In the genomic region with DNA sequence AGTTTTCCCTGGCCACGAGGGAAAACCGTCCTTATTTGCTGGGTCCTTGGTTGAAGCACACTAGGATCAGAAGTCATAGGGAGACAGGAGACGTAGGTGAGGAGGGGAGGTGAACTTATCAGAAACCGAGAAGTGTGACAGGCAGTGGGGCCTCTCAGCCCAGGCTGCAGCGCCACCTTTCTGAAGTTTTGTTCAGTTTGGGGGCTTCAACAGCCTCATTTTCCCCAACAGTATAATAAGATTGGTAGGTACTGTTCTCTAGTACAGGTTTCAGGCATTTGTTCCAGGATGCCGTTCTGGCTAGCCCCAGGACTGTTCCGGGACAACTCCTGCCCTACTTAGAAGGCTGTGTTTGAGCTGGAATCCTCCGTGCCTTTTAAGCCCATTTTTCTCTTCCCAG, we compare ENCODE assay signal across 8 mouse cellular contexts. TPM values are rescaled to one million over a fixed set of nuclear protein-coding genes. Genes with fewer than 3 reads are reported as not detected.
A peak's percentile ranks its signal among the peaks of the same experiment; 100 is the strongest.
DNase-seq lines count a peak whose midpoint lies in the region; ATAC-seq and TF ChIP-seq lines count a peak whose summit lies in the region.

No protein-coding gene starts in this region.

- peak overlapping the region; percentile 91 for H3K4me2 ChIP-seq in hindbrain, postnatal 0 days (ENCODE audit: low read depth, low read length)

- no peaks in the 10 kb centered on the region; the same call in 1 of the 2 replicates for H3K27me3 ChIP-seq in heart, embryonic 10.5 days (ENCODE audit: insufficient read depth, poor library complexity, severe bottlenecking)
- H3K27me3 ChIP-seq in MEL (ENCODE audit: control insufficient read depth in 1 of 2, insufficient read depth in 2 of 2, low read length in 2 of 2): no peaks in the 10 kb centered on the region; a peak in 1 of 4 replicates
- no peaks in the 10 kb centered on the region for H3K27me3 ChIP-seq in hindbrain, postnatal 0 days (ENCODE audit: insufficient read depth, low read length)

- peaks cover 10% of the 10 kb centered on the region for H3K79me2 ChIP-seq in MEL (ENCODE audit: control insufficient read depth, insufficient read depth, low read length, poor library complexity)

- peak overlapping the region; percentile 92 for H3K9ac ChIP-seq in MEL (ENCODE audit: control insufficient read depth, low read depth, low read length, poor library complexity, severe bottlenecking)
- H3K9ac ChIP-seq in hindbrain, postnatal 0 days (replicated peaks; ENCODE audit: low read length): peak overlapping the region; percentile 83

- peak overlapping the region; percentile 92 for H3K27ac ChIP-seq in heart, embryonic 10.5 days
- H3K27ac ChIP-seq in MEL (ENCODE audit: control insufficient read depth, low read depth, low read length): peak overlapping the region; percentile 87
- peak overlapping the region; percentile 86 for H3K27ac ChIP-seq in embryonic fibroblast, embryonic 13.5 days (ENCODE audit: insufficient read depth, low read length)
- peak overlapping the region; percentile 90 for H3K27ac ChIP-seq in hindbrain, postnatal 0 days

- TF ChIP-seq POLR2A in MEL (IDR thresholded peaks at IDR 0.05; ENCODE audit: control insufficient read depth in 1 of 2, insufficient read depth in 1 of 2, low read depth in 1 of 2, low read length in 2 of 2, poor library complexity in 1 of 2): no peak
- no peak for TF ChIP-seq POLR2A in embryonic fibroblast, embryonic 13.5 days (IDR thresholded peaks at IDR 0.05; ENCODE audit: low read depth, low read length)
- TF ChIP-seq POLR2A in lung, adult 2 months (IDR thresholded peaks at IDR 0.05; ENCODE audit: borderline replicate concordance, extremely low read depth, low read depth, low read length): no peak

- no peak for ATAC-seq in hindbrain, postnatal 0 days
- no peak for ATAC-seq in granulocyte monocyte progenitor cell, adult 5-6 weeks (replicated peaks; ENCODE audit: poor library complexity, severe bottlenecking)

- peak overlapping the region; percentile 95 for H3K4me3 ChIP-seq in heart, embryonic 10.5 days
- H3K4me3 ChIP-seq in MEL (ENCODE audit: control insufficient read depth in 1 of 2, insufficient read depth in 1 of 2, low read depth in 2 of 2, low read length in 2 of 2): peak overlapping the region; percentile 74 to 83
- peak overlapping the region; percentile 86 for H3K4me3 ChIP-seq in embryonic fibroblast, embryonic 13.5 days (ENCODE audit: insufficient read depth, low read length)
- H3K4me3 ChIP-seq in hindbrain, postnatal 0 days (ENCODE audit: low read length): peak overlapping the region; percentile 93
- H3K4me3 ChIP-seq in lung, adult 2 months (replicated peaks; ENCODE audit: extremely low read depth, low read depth, low read length): peak overlapping the region; percentile 63

- peaks cover 20% of the 10 kb centered on the region for H3K36me3 ChIP-seq in heart, embryonic 10.5 days
- H3K36me3 ChIP-seq in MEL (ENCODE audit: control insufficient read depth in 1 of 2, insufficient read depth in 2 of 2, low read length in 2 of 2): no peaks in the 10 kb centered on the region
- H3K36me3 ChIP-seq in hindbrain, postnatal 0 days (ENCODE audit: insufficient read depth, low read length): no peaks in the 10 kb centered on the region

- 3% methylated on average over 8 of the region's 8 CpGs for WGBS in heart, embryonic 10.5 days
- WGBS in hindbrain, postnatal 0 days: 3% methylated on average over 8 of the region's 8 CpGs
- WGBS in lung, adult 2 months: 2% methylated on average over 8 of the region's 8 CpGs

- peak; percentile 43 to 75 (median 70) for TF ChIP-seq CTCF in MEL (IDR thresholded peaks at IDR 0.05 in 2 of 3, conservative IDR thresholded peaks at IDR 0.05 in 1 of 3; ENCODE audit: control insufficient read depth in 1 of 3, insufficient read depth in 1 of 3, low read depth in 2 of 3, low read length in 3 of 3, poor library complexity in 1 of 3, severe bottlenecking in 1 of 3)
- peak; percentile 50; the same call in 1 of the 2 replicates for TF ChIP-seq CTCF in embryonic fibroblast, embryonic 13.5 days (IDR thresholded peaks at IDR 0.05; ENCODE audit: borderline replicate concordance, insufficient read depth, low read length)
- TF ChIP-seq CTCF in hindbrain, postnatal 0 days (IDR thresholded peaks at IDR 0.05; ENCODE audit: low read depth): peak; percentile 65
- TF ChIP-seq CTCF in lung, adult 2 months (IDR thresholded peaks at IDR 0.05; ENCODE audit: insufficient read depth, low read length): peak; percentile 23; the same call in 1 of the 2 replicates

- TF ChIP-seq EP300 in MEL (IDR thresholded peaks at IDR 0.05; ENCODE audit: low read depth in 1 of 2, low read length in 2 of 2): peak in 1 of 2 experiments; percentile 33; a peak in 1 of 4 replicates

- H3K9me3 ChIP-seq in heart, embryonic 10.5 days: no peaks in the 10 kb centered on the region
- H3K9me3 ChIP-seq in MEL (replicated peaks; ENCODE audit: insufficient read depth, low read length): no peaks in the 10 kb centered on the region
- H3K9me3 ChIP-seq in hindbrain, postnatal 0 days (ENCODE audit: low read length): no peaks in the 10 kb centered on the region

- peak; percentile 82 for DNase-seq in heart, embryonic 10.5 days (ENCODE audit: low spot score)
- DNase-seq in heart, adult 11 months: no peak
- peak; percentile 85 for DNase-seq in MEL (ENCODE audit: low read depth, low spot score)
- DNase-seq in hindbrain, postnatal 0 days (ENCODE audit: low spot score): peak; percentile 60
- no peak for DNase-seq in lung, adult 2 months
- peak; percentile 51 for DNase-seq in retina, postnatal 1 day

- peak; percentile 63 for TF ChIP-seq RAD21 in MEL (IDR thresholded peaks at IDR 0.05; ENCODE audit: low read depth, low read length)

- H3K4me1 ChIP-seq in heart, embryonic 10.5 days: peaks cover 22% of the 10 kb centered on the region
- H3K4me1 ChIP-seq in MEL (ENCODE audit: control insufficient read depth in 1 of 2, insufficient read depth in 2 of 2, low read length in 2 of 2): peaks cover 0 to 7% of the 10 kb centered on the region in 2 experiments; a peak in 1 of 4 replicates
- H3K4me1 ChIP-seq in embryonic fibroblast, embryonic 13.5 days (ENCODE audit: control insufficient read depth, insufficient read depth, low read length): peaks cover 7% of the 10 kb centered on the region
- peaks cover 8% of the 10 kb centered on the region; the same call in 1 of the 2 replicates for H3K4me1 ChIP-seq in hindbrain, postnatal 0 days (ENCODE audit: insufficient read depth, low read length)
- peaks cover 5% of the 10 kb centered on the region for H3K4me1 ChIP-seq in lung, adult 2 months (ENCODE audit: control insufficient read depth, insufficient read depth, low read length)

RNA-seq across cellular contexts. Expression of a gene that starts 0.7 kb away (rescaled TPM):
- polyA plus RNA-seq in heart, embryonic 10.5 days (2016; fragmentation: Nextera tagmentation; extraction: Ambion mirVana): 34.4 and 46.6 TPM in 2 replicates
- 30.4 and 33.3 TPM in 2 replicates for total RNA-seq in MEL (2012; rRNA removed)
- 100 to 1,000 TPM in 1 of 2 experiments, 10 to 100 TPM in 1; 47.0 to 396 TPM for polyA plus RNA-seq in MEL (2012; ENCODE audit: insufficient read depth in 1 of 2, insufficient read length in 2 of 2, low read depth in 1 of 2, low replicate concordance in 2 of 2, missing spikeins in 1 of 2)
- polyA plus RNA-seq in embryonic fibroblast, embryonic 13.5 days (2011; ENCODE audit: insufficient read length, low read depth, missing spikeins): 14.3 and 18.0 TPM in 2 replicates
- 41.3 and 45.5 TPM in 2 replicates for total RNA-seq in hindbrain, postnatal 0 days (2014; rRNA removed)
- polyA plus RNA-seq in hindbrain, postnatal 0 days (2015; fragmentation: Nextera tagmentation; extraction: Ambion mirVana): 55.6 and 57.0 TPM in 2 replicates
- polyA plus RNA-seq in lung, adult 2 months (2012; rRNA removed): 14.7 and 23.8 TPM in 2 replicates
- total RNA-seq in granulocyte monocyte progenitor cell, adult 5-6 weeks (2014; fragmentation: Nextera tagmentation): 17.8 and 32.2 TPM in 2 replicates
- total RNA-seq in granulocyte monocyte progenitor cell, adult 5-6 weeks (2017): 15.2 and 23.4 TPM in 2 replicates

RNA-seq across cellular contexts. Expression of a gene that starts 6.9 kb away (rescaled TPM):
- not detected in 2 replicates for polyA plus RNA-seq in heart, embryonic 10.5 days (2016; fragmentation: Nextera tagmentation; extraction: Ambion mirVana)
- total RNA-seq in MEL (2012; rRNA removed): not detected in 2 replicates
- polyA plus RNA-seq in MEL (2012; ENCODE audit: insufficient read depth in 1 of 2, insufficient read length in 2 of 2, low read depth in 1 of 2, low replicate concordance in 2 of 2, missing spikeins in 1 of 2): not detected
- polyA plus RNA-seq in embryonic fibroblast, embryonic 13.5 days (2011; ENCODE audit: insufficient read length, low read depth, missing spikeins): not detected in 2 replicates
- total RNA-seq in hindbrain, postnatal 0 days (2014; rRNA removed): 0.31 and 0.58 TPM in 2 replicates
- polyA plus RNA-seq in hindbrain, postnatal 0 days (2015; fragmentation: Nextera tagmentation; extraction: Ambion mirVana): 0.80 and 0.93 TPM in 2 replicates
- 193 and 242 TPM in 2 replicates for polyA plus RNA-seq in lung, adult 2 months (2012; rRNA removed)
- 24.8 and 50.9 TPM in 2 replicates for total RNA-seq in granulocyte monocyte progenitor cell, adult 5-6 weeks (2014; fragmentation: Nextera tagmentation)
- total RNA-seq in granulocyte monocyte progenitor cell, adult 5-6 weeks (2017): 51.1 and 62.2 TPM in 2 replicates

RNA-seq across cellular contexts. Expression of a gene that starts 13.2 kb away (rescaled TPM):
- polyA plus RNA-seq in heart, embryonic 10.5 days (2016; fragmentation: Nextera tagmentation; extraction: Ambion mirVana): 41.2 and 50.5 TPM in 2 replicates
- 52.3 and 63.5 TPM in 2 replicates for total RNA-seq in MEL (2012; rRNA removed)
- polyA plus RNA-seq in MEL (2012; ENCODE audit: insufficient read depth in 1 of 2, insufficient read length in 2 of 2, low read depth in 1 of 2, low replicate concordance in 2 of 2, missing spikeins in 1 of 2): 10 to 100 TPM in 1 of 2 experiments, not detected in 1; 62.9 TPM
- 28.8 and 30.3 TPM in 2 replicates for polyA plus RNA-seq in embryonic fibroblast, embryonic 13.5 days (2011; ENCODE audit: insufficient read length, low read depth, missing spikeins)
- total RNA-seq in hindbrain, postnatal 0 days (2014; rRNA removed): 458 and 481 TPM in 2 replicates
- polyA plus RNA-seq in hindbrain, postnatal 0 days (2015; fragmentation: Nextera tagmentation; extraction: Ambion mirVana): 220 and 233 TPM in 2 replicates
- polyA plus RNA-seq in lung, adult 2 months (2012; rRNA removed): 170 and 173 TPM in 2 replicates
- 11.7 and 20.7 TPM in 2 replicates for total RNA-seq in granulocyte monocyte progenitor cell, adult 5-6 weeks (2014; fragmentation: Nextera tagmentation)
- 5.5 and 11.2 TPM in 2 replicates for total RNA-seq in granulocyte monocyte progenitor cell, adult 5-6 weeks (2017)

RNA-seq across cellular contexts. Expression of a gene that starts 41.8 kb away (rescaled TPM):
- 4.3 and 9.4 TPM in 2 replicates for polyA plus RNA-seq in heart, embryonic 10.5 days (2016; fragmentation: Nextera tagmentation; extraction: Ambion mirVana)
- total RNA-seq in MEL (2012; rRNA removed): 0.42 and 0.49 TPM in 2 replicates
- polyA plus RNA-seq in MEL (2012; ENCODE audit: insufficient read depth in 1 of 2, insufficient read length in 2 of 2, low read depth in 1 of 2, low replicate concordance in 2 of 2, missing spikeins in 1 of 2): 1 to 10 TPM in 1 of 2 experiments, not detected in 1; 5.0 TPM
- polyA plus RNA-seq in embryonic fibroblast, embryonic 13.5 days (2011; ENCODE audit: insufficient read length, low read depth, missing spikeins): 37.2 and 52.6 TPM in 2 replicates
- total RNA-seq in hindbrain, postnatal 0 days (2014; rRNA removed): 190 and 211 TPM in 2 replicates
- polyA plus RNA-seq in hindbrain, postnatal 0 days (2015; fragmentation: Nextera tagmentation; extraction: Ambion mirVana): 87.6 and 96.9 TPM in 2 replicates
- polyA plus RNA-seq in lung, adult 2 months (2012; rRNA removed): 44.0 and 60.3 TPM in 2 replicates
- total RNA-seq in granulocyte monocyte progenitor cell, adult 5-6 weeks (2014; fragmentation: Nextera tagmentation): 0.85 TPM in 1 of 2 replicates, not detected in the other
- total RNA-seq in granulocyte monocyte progenitor cell, adult 5-6 weeks (2017): not detected in 2 replicates

RNA-seq across cellular contexts. Expression of a gene that starts 42.8 kb away (rescaled TPM):
- polyA plus RNA-seq in heart, embryonic 10.5 days (2016; fragmentation: Nextera tagmentation; extraction: Ambion mirVana): 41.0 and 48.0 TPM in 2 replicates
- 20.7 and 21.6 TPM in 2 replicates for total RNA-seq in MEL (2012; rRNA removed)
- polyA plus RNA-seq in MEL (2012; ENCODE audit: insufficient read depth in 1 of 2, insufficient read length in 2 of 2, low read depth in 1 of 2, low replicate concordance in 2 of 2, missing spikeins in 1 of 2): 10 to 100 TPM in 1 of 2 experiments, not detected in 1; 99.8 TPM
- polyA plus RNA-seq in embryonic fibroblast, embryonic 13.5 days (2011; ENCODE audit: insufficient read length, low read depth, missing spikeins): 41.8 and 47.6 TPM in 2 replicates
- 87.6 and 103 TPM in 2 replicates for total RNA-seq in hindbrain, postnatal 0 days (2014; rRNA removed)
- polyA plus RNA-seq in hindbrain, postnatal 0 days (2015; fragmentation: Nextera tagmentation; extraction: Ambion mirVana): 33.3 and 40.3 TPM in 2 replicates
- 237 and 245 TPM in 2 replicates for polyA plus RNA-seq in lung, adult 2 months (2012; rRNA removed)
- 80.5 and 92.0 TPM in 2 replicates for total RNA-seq in granulocyte monocyte progenitor cell, adult 5-6 weeks (2014; fragmentation: Nextera tagmentation)
- 50.8 and 52.0 TPM in 2 replicates for total RNA-seq in granulocyte monocyte progenitor cell, adult 5-6 weeks (2017)

Comparison
In these comparisons a context has a peak if more than half of its experiments do, and no peak if none do; other contexts are left out.
1. DNase-seq: peak in heart, embryonic 10.5 days (single experiment), MEL (single experiment), hindbrain, postnatal 0 days (single experiment) and retina, postnatal 1 day (single experiment); none in heart, adult 11 months (single experiment) and lung, adult 2 months (single experiment).
2. RNA of a gene that starts 6.9 kb away (polyA plus RNA-seq): 193 to 242 TPM in lung, adult 2 months; 0.80 to 0.93 TPM in hindbrain, postnatal 0 days, not detected in embryonic fibroblast, embryonic 13.5 days, not detected in MEL and not detected in heart, embryonic 10.5 days; every median in the first group is over 100 times any median in the second.
3. Peak in every context shown above with its lines, with median percentiles within 50 percentile points of each other: H3K27ac ChIP-seq, H3K4me3 ChIP-seq and CTCF ChIP-seq.